Mouse (Mus musculus) stomach, embryonic 16.5 days (tissue): ENCODE data around the gene Prx. TPM values are rescaled to one million over a fixed set of nuclear protein-coding genes. Genes with fewer than 3 reads are reported as not detected.

Experiments used
- ATAC-seq: fragments of 200-750 bp; cut with Nextera tagmentation; 2 replicates; pipeline ENCODE4 v1.8.0; 2017; ENCODE audit warnings: moderate number of reproducible peaks, moderate TSS enrichment; ENCODE audit not compliant: insufficient read depth, low FRiP score
- H3K27ac ChIP-seq: fragments of 300-500 bp; sonication (generic); 2 replicates; pipeline ENCODE4 v1.5.1; 2014; ENCODE audit warnings: low read length
- H3K27me3 ChIP-seq: fragments of 300-500 bp; sonication (generic); 2 replicates; pipeline ENCODE4 v1.6.1; 2014; ENCODE audit warnings: low read length, control low read depth, mixed read lengths; ENCODE audit not compliant: control insufficient read depth, insufficient read depth
- H3K36me3 ChIP-seq: fragments of 300-500 bp; sonication (generic); 2 replicates; pipeline ENCODE4 v1.6.1; 2014; ENCODE audit warnings: low read length; ENCODE audit not compliant: control insufficient read depth, insufficient read depth
- H3K4me1 ChIP-seq: fragments of 300-500 bp; sonication (generic); 2 replicates; pipeline ENCODE4 v1.6.1; 2014; ENCODE audit warnings: low read length, control low read depth, mixed read lengths; ENCODE audit not compliant: control insufficient read depth, insufficient read depth
- H3K4me2 ChIP-seq: fragments of 300-500 bp; sonication (generic); 2 replicates; pipeline ENCODE4 v1.6.1; 2014; ENCODE audit warnings: low read depth, low read length, mixed read lengths
- H3K4me3 ChIP-seq: fragments of 300-500 bp; sonication (generic); replicated peaks from 2 replicates; pipeline ENCODE4 v1.5.1; 2014; ENCODE audit warnings: mild to moderate bottlenecking, low read length
- H3K9ac ChIP-seq: fragments of 300-500 bp; sonication (generic); 2 replicates; pipeline ENCODE4 v1.6.1; 2014; ENCODE audit warnings: low read length
- H3K9me3 ChIP-seq: fragments of 300-500 bp; sonication (generic); replicated peaks from 2 replicates; pipeline ENCODE4 v1.6.1; 2016; ENCODE audit warnings: low read length, control low read depth; ENCODE audit not compliant: control insufficient read depth
- WGBS: fragments of 180-500 bp; shearing (Covaris S2); extraction: QIAGEN DNeasy Blood & Tissue Kit; methylation state at CpG from one replicate; pipeline ENCODE4 v1.1.7; 2014; 5-methylcytosine and 5-hydroxymethylcytosine counted together
- polyA plus RNA-seq: library from polyadenylated mRNA; unstranded; fragments of >200 nt; fragmentation: Nextera tagmentation; extraction: Ambion mirVana; gene quantifications from 2 replicates; pipeline ENCODE4 v1.2.1, GENCODE M21; 2015

Gene Prx
- polyA plus RNA-seq, 1 experiment from 2014 or later = 4.0 TPM

DNA sequence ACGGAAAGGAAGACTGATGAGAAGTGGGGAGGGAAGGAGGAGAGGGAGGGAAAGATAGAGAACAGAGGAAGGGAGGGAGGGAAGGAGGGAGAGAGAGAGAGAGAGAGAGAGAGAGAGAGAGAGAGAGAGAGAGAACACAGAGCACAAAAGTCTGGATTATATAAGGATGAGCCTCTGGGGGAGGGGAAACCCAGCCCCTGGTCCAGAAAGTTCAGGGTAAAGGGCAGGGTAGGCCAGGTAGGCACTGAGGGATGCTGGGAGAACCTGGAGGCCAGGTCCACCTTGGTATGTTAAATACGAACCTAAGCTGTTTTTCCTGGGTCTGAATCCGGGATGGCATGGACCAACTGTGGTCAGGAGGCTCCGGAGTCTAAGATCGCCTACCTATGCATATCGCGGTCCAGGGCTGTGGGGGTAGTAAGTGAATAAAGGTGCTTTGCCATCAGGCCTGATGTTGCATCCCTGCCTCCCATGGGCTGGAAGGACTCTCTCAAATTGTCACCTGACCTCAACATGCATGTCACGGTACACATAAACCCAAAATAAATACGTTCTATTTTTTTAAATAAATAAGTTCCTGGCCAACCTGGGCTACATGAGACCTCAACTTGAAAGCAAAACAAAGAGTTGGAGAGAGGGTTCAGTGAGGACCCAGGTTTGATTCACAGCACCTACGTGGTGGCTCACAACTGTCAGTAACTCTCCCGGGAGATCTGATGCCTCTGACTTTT, 27.6 kb upstream of the Prx start:
- no peak for ATAC-seq
- WGBS = 90% methylated on average over 11 of the region's 11 CpGs
- no peaks in the 10 kb centered on the region for H3K27me3 ChIP-seq

DNA sequence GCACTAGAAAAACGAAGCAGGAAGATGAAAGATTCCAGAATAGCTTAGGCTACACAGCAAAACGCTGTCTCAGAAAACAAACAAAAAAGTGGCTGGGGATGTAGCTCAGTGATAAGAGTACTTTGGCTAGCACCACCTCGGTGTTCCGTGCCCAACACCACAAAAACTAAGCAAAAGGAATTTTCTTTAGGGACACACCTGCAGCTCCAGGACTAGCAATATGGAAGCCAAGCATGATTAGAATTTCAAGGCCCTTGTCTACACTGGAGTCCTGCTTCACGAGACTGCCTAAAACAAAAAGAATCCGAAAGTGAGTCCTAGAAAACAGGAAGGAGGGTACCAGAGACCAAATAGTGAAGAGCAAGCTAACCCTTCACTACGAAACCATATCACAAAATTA, 26.5 kb upstream of the Prx start:
- H3K27me3 ChIP-seq = no peaks in the 10 kb centered on the region
- H3K4me1 ChIP-seq = no peaks in the 10 kb centered on the region
- WGBS = 17% methylated on average over 7 of the region's 7 CpGs
- H3K4me2 ChIP-seq = peak overlapping the region; percentile 57
- H3K4me3 ChIP-seq = peak overlapping the region; percentile 79
- H3K9ac ChIP-seq = peak overlapping the region; percentile 83
- ATAC-seq = no peak
- H3K27ac ChIP-seq = peak overlapping the region; percentile 98
- H3K9me3 ChIP-seq = no peaks in the 10 kb centered on the region
- peaks cover 10% of the 10 kb centered on the region for H3K36me3 ChIP-seq

More for the DNA sequence above, 27.6 kb upstream of the Prx start:
- Histone ChIP-seq H3K4me1 (no peaks in the 10 kb centered on the region), H3K4me3 (no peak overlapping the region), H3K9ac (no peak overlapping the region), H3K36me3 (peaks cover 5% of the 10 kb centered on the region), H3K9me3 (no peaks in the 10 kb centered on the region), H3K4me2 (no peak overlapping the region), H3K27ac (no peak overlapping the region)

DNA sequence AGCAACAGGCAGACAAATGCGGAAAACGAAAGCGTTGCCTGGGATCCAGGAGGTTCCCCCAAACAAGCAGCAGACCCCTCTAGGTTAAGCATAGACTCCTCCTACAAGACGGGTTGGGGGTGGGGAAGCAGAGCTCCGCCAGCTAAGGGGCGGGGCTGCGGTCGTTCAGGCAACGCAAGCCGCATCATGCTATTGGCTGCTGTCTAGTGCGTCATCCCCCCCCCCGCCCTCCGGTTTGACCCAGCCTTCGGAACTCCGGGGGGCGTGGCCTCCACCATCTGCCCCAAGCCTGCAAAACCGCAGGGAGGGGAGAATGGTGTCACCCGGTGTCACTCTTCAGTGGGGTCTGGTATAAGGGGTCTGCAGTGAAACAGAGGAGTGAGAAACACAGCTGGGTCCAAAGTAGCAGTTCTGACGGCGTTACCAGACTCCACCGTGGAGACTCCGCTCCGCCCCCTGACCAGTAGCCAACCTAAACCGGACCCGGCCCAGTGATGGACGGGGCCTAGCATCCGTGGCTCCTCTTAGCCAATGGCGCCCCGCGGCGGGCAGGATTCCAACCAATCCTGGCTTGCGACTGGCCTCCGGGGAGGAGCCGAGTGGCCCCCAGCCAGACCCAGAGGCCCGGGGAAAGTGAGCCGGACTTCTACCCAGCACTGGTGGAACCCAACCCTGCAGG, 25.8 kb upstream of the Prx start, which contains the start of gene Sertad3:
TSS of gene Sertad3 (plus strand) at position 613 of the 679 bp plus-strand sequence.
- Histone ChIP-seq H3K4me2 (peak within 1 kb of the TSS; percentile 65), H3K4me1 (peaks cover 6% of the 10 kb centered on the region), H3K27me3 (no peaks in the 10 kb centered on the region), H3K4me3 (peak within 1 kb of the TSS; percentile 79), H3K36me3 (peaks cover 10% of the 10 kb centered on the region), H3K9ac (peak within 1 kb of the TSS; percentile 83), H3K27ac (peak within 1 kb of the TSS; percentile 98), H3K9me3 (no peaks in the 10 kb centered on the region)
- under 1% methylated on average over 36 of the region's 36 CpGs for WGBS
- ATAC-seq = peak; percentile 92

DNA sequence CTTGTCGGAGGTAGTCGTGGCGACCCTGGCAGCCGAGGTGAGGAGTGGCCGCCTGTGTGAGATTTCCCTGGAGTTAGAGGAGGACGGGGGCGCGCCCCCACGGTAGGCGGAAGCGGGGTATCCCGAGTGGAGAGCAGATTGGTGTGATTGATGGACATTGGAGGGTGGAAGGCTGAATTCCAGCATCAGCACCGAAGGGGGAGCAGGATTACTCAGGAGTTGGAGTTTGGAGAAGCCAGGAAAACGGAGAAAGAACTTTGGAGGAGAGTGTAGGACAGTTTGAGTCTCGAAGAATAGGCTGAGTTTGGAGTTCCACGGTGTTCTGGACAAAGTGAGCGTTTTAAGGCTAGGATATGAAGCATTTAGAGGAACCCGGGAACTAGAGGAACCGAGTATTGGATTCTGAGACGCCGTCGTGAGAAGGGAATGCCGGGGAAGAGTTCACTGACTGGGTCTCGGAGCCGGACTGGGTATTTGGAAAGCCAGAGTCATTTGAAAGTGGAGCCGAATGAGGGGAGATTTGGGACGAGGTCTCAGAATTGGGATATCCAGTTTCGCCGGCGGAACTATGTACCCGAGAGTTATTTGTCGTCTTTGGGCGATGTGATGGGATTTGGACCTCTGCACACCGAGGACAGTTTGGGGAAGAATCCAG, 25.2 kb upstream of the Prx start:
- Histone ChIP-seq H3K4me3 (peak overlapping the region; percentile 79), H3K27ac (peak overlapping the region; percentile 98), H3K4me2 (peak overlapping the region; percentile 65), H3K9ac (peak overlapping the region; percentile 83), H3K27me3 (no peaks in the 10 kb centered on the region), H3K9me3 (no peaks in the 10 kb centered on the region), H3K4me1 (peaks cover 10% of the 10 kb centered on the region), H3K36me3 (peaks cover 10% of the 10 kb centered on the region)
- ATAC-seq = no peak
- WGBS = under 1% methylated on average over 34 of the region's 34 CpGs

DNA sequence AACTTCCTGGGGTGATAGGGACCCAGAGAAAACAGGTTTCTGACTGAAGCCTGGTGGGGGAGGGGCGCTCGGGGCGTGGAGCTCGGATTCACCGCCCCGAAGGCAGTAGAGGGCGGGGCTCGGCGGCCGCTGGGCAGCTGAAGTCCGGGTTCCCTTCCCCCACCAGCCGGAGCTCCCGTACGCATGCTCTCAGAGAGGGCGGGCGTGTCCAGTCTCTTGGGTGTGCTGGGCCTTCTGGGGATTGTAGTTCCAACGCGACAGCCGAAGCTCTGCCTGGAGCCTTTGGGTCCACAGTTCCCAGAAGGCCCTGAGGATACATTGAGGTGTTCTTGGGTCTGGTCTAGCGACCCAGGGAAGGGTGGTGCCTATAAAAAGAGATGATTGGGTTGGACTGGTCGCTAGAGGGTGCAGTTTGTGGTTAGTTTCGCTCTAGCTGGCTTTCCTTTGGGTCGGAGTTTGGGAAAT, 24.6 kb upstream of the Prx start:
- ATAC-seq = peak; percentile 94
- under 1% methylated on average over 23 of the region's 23 CpGs for WGBS
- peak overlapping the region; percentile 65 for H3K4me2 ChIP-seq

GRCm38 (mm10) chr7:27475596-27475995, 23.5 kb upstream of the Prx start:
- no peak for ATAC-seq
- peak overlapping the region; percentile 79; the same call in 1 of the 2 replicates for H3K4me3 ChIP-seq
- 89% methylated on average over 2 of the region's 2 CpGs for WGBS
- peak overlapping the region; percentile 46 for H3K9ac ChIP-seq
- H3K4me1 ChIP-seq = peaks cover 12% of the 10 kb centered on the region
- peak overlapping the region; percentile 54 for H3K4me2 ChIP-seq
- no peaks in the 10 kb centered on the region for H3K27me3 ChIP-seq
- H3K9me3 ChIP-seq = no peaks in the 10 kb centered on the region
- H3K27ac ChIP-seq = peak overlapping the region; percentile 98; the same call in 1 of the 2 replicates
- H3K36me3 ChIP-seq = peaks cover 10% of the 10 kb centered on the region

More for the DNA sequence above, 24.6 kb upstream of the Prx start:
- Histone ChIP-seq H3K9me3 (no peaks in the 10 kb centered on the region), H3K4me3 (peak overlapping the region; percentile 79), H3K27me3 (no peaks in the 10 kb centered on the region), H3K4me1 (peaks cover 10% of the 10 kb centered on the region), H3K9ac (peak overlapping the region; percentile 83), H3K36me3 (peaks cover 10% of the 10 kb centered on the region), H3K27ac (peak overlapping the region; percentile 98)

- H3K4me2 ChIP-seq = no peak overlapping the region
- no peak overlapping the region for H3K27ac ChIP-seq
- WGBS = 92% methylated on average over 14 of the region's 14 CpGs
- ATAC-seq = no peak
- peaks cover 17% of the 10 kb centered on the region for H3K4me1 ChIP-seq
- no peaks in the 10 kb centered on the region for H3K27me3 ChIP-seq
- peak overlapping the region; percentile 19; the same call in 1 of the 2 replicates for H3K9ac ChIP-seq
- no peak overlapping the region for H3K4me3 ChIP-seq
- H3K36me3 ChIP-seq = peaks cover 10% of the 10 kb centered on the region
- H3K9me3 ChIP-seq = no peaks in the 10 kb centered on the region
These were observed 23.0 kb upstream of the Prx start for GRCm38 (mm10) chr7:27476098-27476635.

- Histone ChIP-seq H3K27ac (peak overlapping the region; percentile 48; the same call in 1 of the 2 replicates), H3K27me3 (no peaks in the 10 kb centered on the region), H3K4me2 (no peak overlapping the region), H3K9ac (no peak overlapping the region), H3K36me3 (peaks cover 10% of the 10 kb centered on the region), H3K4me1 (peaks cover 26% of the 10 kb centered on the region), H3K9me3 (no peaks in the 10 kb centered on the region), H3K4me3 (no peak overlapping the region)
- 61% methylated on average over 7 of the region's 7 CpGs for WGBS
- ATAC-seq = no peak
These were observed 20.6 kb upstream of the Prx start for GRCm38 (mm10) chr7:27478561-27478960.
